Mouse (Mus musculus) forebrain, postnatal 0 days (tissue): ENCODE data around the gene Tub. TPM values are rescaled to one million over a fixed set of nuclear protein-coding genes. Genes with fewer than 3 reads are reported as not detected.
A peak's percentile ranks its signal among the peaks of the same experiment; 100 is the strongest.

ENCODE experiments used
- ATAC-seq: fragments of 200-750 bp; cut with Nextera tagmentation; 2 replicates; pipeline ENCODE4 v1.8.0; 2017; ENCODE audit warnings: mild to moderate bottlenecking, moderate library complexity
- DNase-seq: peaks from one replicate; pipeline ENCODE4 v3.0.0-alpha.2; 2015
- H3K27ac ChIP-seq: fragments of 300-500 bp; sonication (generic); 2 replicates; pipeline ENCODE4 v1.5.1; 2014; ENCODE audit warnings: low read depth, mild to moderate bottlenecking, antibody characterized with exemption, low read length, moderate library complexity, mixed read lengths
- H3K27me3 ChIP-seq: fragments of 300-500 bp; sonication (generic); 2 replicates; pipeline ENCODE4 v1.6.1; 2014; ENCODE audit warnings: mild to moderate bottlenecking, low read length, mixed read lengths; ENCODE audit not compliant: insufficient read depth
- H3K36me3 ChIP-seq: fragments of 300-500 bp; sonication (generic); 2 replicates; pipeline ENCODE4 v1.6.1; 2014; ENCODE audit warnings: mild to moderate bottlenecking, moderate library complexity; ENCODE audit not compliant: insufficient read depth
- H3K4me1 ChIP-seq: fragments of 300-500 bp; sonication (generic); 2 replicates; pipeline ENCODE4 v1.6.1; 2014; ENCODE audit warnings: antibody characterized with exemption; ENCODE audit not compliant: insufficient read depth
- H3K4me2 ChIP-seq: fragments of 300-500 bp; sonication (generic); 2 replicates; pipeline ENCODE4 v1.6.1; 2014; ENCODE audit warnings: low read depth, mild to moderate bottlenecking, moderate library complexity
- H3K4me3 ChIP-seq: fragments of 300-500 bp; sonication (generic); 2 replicates; pipeline ENCODE4 v1.5.1; 2014; ENCODE audit warnings: low read depth, low read length, mixed read lengths
- H3K9ac ChIP-seq: fragments of 300-500 bp; sonication (generic); 2 replicates; pipeline ENCODE4 v1.6.1; 2014; ENCODE audit warnings: mild to moderate bottlenecking
- H3K9me3 ChIP-seq: fragments of 300-500 bp; sonication (generic); 2 replicates; pipeline ENCODE4 v1.6.1; 2016; ENCODE audit warnings: low read length
- CTCF ChIP-seq: sonication (generic); IDR thresholded peaks from 2 replicates; pipeline ENCODE4 v1.5.1; 2016; ENCODE audit warnings: antibody characterized with exemption, control low read depth, low read depth
- WGBS: fragments of 180-500 bp; shearing (Covaris S2); extraction: QIAGEN DNeasy Blood & Tissue Kit; methylation state at CpG from one replicate; pipeline ENCODE4 v1.1.7; 2014; 5-methylcytosine and 5-hydroxymethylcytosine counted together
- polyA plus RNA-seq: library from polyadenylated mRNA; unstranded; fragments of >200 nt; fragmentation: Nextera tagmentation; extraction: Ambion mirVana; gene quantifications from 2 replicates; pipeline ENCODE4 v1.2.1, GENCODE M21; 2015
- total RNA-seq: library from RNA; depleted of rRNA; stranded (reverse); fragments of >200 nt; gene quantifications from 2 replicates; pipeline ENCODE4 v1.2.3, GENCODE M21; 2014; rRNA removed

Tub gene
- total and polyA plus RNA-seq, 2 experiments from 2014 or later, result 39.1 to 188 TPM

DNA sequence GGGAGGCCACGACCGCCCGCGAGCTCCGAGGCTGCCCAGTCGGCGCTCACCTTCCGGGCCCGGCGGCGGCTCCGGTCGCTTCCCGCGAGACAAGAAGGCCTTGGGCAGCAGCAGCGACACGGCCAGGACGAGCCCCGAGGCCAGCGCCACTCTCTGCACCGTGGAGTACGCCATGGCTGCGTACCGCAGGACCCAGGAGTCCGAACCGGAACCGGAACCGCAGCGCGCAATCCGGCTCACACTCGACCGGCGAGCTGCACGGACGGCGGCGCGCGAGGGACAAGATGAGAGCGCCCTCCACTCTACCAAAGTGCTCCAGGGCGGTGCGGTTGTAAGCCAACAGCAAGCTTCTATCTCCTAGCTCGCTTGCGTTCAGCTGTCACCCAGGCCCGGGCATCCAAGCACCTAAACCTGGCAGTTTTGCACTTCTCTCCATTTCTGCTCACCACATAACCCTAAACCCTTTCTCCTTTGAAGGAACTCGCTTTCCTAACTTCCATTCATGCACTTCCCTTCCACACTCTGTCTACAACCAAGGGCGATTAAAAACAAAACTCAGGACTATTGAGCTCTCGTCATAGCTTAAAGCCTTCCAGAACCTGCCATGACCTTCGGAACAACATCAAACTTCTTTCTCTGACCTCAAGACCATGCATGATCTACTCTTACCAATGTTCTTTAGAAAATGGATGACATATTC, 133.1 kb downstream of the Tub start, which contains the start of gene Ric3:
Gene Ric3 (minus strand): TSS at position 219 of the 700 bp plus-strand sequence.
- peak within 1 kb of the TSS; percentile 78 for H3K4me3 ChIP-seq
- 4% methylated on average over 50 of the region's 50 CpGs for WGBS
- peak; percentile 88 for DNase-seq

DNA sequence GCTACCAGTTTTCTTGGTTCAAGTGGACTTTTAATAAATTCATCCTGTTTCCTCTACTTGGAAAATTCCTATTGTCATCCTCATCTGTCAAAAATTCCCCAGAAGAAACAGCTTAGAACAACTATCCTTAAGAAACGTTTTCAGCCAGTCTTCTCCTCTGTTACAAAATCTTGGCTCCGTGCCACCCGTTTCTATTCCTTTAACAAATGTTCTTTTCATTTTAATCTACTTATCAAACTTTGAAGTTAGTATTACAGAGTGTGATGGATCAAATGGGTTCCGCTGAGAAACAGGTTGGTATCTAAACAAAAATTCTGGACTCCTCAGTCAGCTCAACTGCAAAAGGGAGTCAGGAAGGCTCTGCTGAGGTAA, 133.7 kb downstream of the Tub start:
- Histone ChIP-seq H3K4me2 (peak overlapping the region; percentile 60), H3K9ac (no peak overlapping the region), H3K9me3 (no peaks in the 10 kb centered on the region), H3K27ac (no peak overlapping the region), H3K36me3 (no peaks in the 10 kb centered on the region), H3K4me3 (peak overlapping the region; percentile 78), H3K4me1 (peaks cover 11% of the 10 kb centered on the region), H3K27me3 (0 out of 2 replicates have a peak, but pooled peaks cover 6% of the 10 kb centered on the region)
- 63% methylated on average over 4 of the region's 4 CpGs for WGBS
- no peak for TF ChIP-seq CTCF
- ATAC-seq (no peak), DNase-seq (no peak)

More for the DNA sequence above, 133.1 kb downstream of the Tub start, which contains the start of gene Ric3:
- TF ChIP-seq CTCF, result no peak
- Histone ChIP-seq H3K9me3 (no peaks in the 10 kb centered on the region), H3K36me3 (no peaks in the 10 kb centered on the region), H3K27me3 (0 out of 2 replicates have a peak, but pooled peaks cover 6% of the 10 kb centered on the region), H3K27ac (peak within 1 kb of the TSS; percentile 62), H3K9ac (peak within 1 kb of the TSS; percentile 81), H3K4me1 (peaks cover 11% of the 10 kb centered on the region), H3K4me2 (peak within 1 kb of the TSS; percentile 60)
- ATAC-seq, result peak; percentile 98

Other genes starting within 250 kb of the Tub start
- gene Olfr512, start 237.0 kb upstream of the Tub start, total RNA-seq, result not detected in 2 replicates
- not detected in 2 replicates for gene Olfr512, start 237.0 kb upstream of the Tub start, polyA plus RNA-seq
- not detected in 2 replicates for gene Olfr513, start 199.4 kb upstream of the Tub start, total RNA-seq
- gene Olfr513, start 199.4 kb upstream of the Tub start, polyA plus RNA-seq, result not detected in 2 replicates
- gene Olfr514, start 124.3 kb upstream of the Tub start, total RNA-seq, result not detected in 2 replicates
- not detected in 2 replicates for gene Olfr514, start 124.3 kb upstream of the Tub start, polyA plus RNA-seq
- not detected in 2 replicates for gene Olfr516, start 99.8 kb upstream of the Tub start, total RNA-seq
- not detected in 2 replicates for gene Olfr516, start 99.8 kb upstream of the Tub start, polyA plus RNA-seq
- not detected in 2 replicates for gene Olfr517, start 78.0 kb upstream of the Tub start, total RNA-seq
- gene Olfr517, start 78.0 kb upstream of the Tub start, polyA plus RNA-seq, result not detected in 2 replicates
- not detected in 2 replicates for gene Olfr518, start 65.3 kb upstream of the Tub start, total RNA-seq
- gene Olfr518, start 65.3 kb upstream of the Tub start, polyA plus RNA-seq, result not detected in 2 replicates
- not detected in 2 replicates for gene Olfr519, start 55.9 kb upstream of the Tub start, total RNA-seq
- not detected in 2 replicates for gene Olfr519, start 55.9 kb upstream of the Tub start, polyA plus RNA-seq
- gene Nlrp10, start 20.2 kb upstream of the Tub start, total RNA-seq, result 0.05 TPM in 1 of 2 replicates, not detected in the other
- 0.04 and 0.10 TPM in 2 replicates for gene Nlrp10, start 20.2 kb upstream of the Tub start, polyA plus RNA-seq
- 118 and 120 TPM in 2 replicates for gene Eif3f, start 15.9 kb upstream of the Tub start, total RNA-seq
- gene Eif3f, start 15.9 kb upstream of the Tub start, polyA plus RNA-seq, result 80.6 and 81.5 TPM in 2 replicates
- gene Ric3, start 133.0 kb downstream of the Tub start, total RNA-seq, result 42.2 and 61.0 TPM in 2 replicates
- 26.7 and 32.4 TPM in 2 replicates for gene Ric3, start 133.0 kb downstream of the Tub start, polyA plus RNA-seq
- 59.4 and 75.5 TPM in 2 replicates for gene Lmo1, start 224.9 kb downstream of the Tub start, total RNA-seq
- gene Lmo1, start 224.9 kb downstream of the Tub start, polyA plus RNA-seq, result 84.0 and 86.5 TPM in 2 replicates